Mouse (Mus musculus): ENCODE results near the gene Sgsh.
"Not testable (repeated sequence)": the region's sequence is repeated elsewhere in the genome, so short reads cannot be mapped to it uniquely, and the experiment has no call there.

Sgsh gene

DNA sequence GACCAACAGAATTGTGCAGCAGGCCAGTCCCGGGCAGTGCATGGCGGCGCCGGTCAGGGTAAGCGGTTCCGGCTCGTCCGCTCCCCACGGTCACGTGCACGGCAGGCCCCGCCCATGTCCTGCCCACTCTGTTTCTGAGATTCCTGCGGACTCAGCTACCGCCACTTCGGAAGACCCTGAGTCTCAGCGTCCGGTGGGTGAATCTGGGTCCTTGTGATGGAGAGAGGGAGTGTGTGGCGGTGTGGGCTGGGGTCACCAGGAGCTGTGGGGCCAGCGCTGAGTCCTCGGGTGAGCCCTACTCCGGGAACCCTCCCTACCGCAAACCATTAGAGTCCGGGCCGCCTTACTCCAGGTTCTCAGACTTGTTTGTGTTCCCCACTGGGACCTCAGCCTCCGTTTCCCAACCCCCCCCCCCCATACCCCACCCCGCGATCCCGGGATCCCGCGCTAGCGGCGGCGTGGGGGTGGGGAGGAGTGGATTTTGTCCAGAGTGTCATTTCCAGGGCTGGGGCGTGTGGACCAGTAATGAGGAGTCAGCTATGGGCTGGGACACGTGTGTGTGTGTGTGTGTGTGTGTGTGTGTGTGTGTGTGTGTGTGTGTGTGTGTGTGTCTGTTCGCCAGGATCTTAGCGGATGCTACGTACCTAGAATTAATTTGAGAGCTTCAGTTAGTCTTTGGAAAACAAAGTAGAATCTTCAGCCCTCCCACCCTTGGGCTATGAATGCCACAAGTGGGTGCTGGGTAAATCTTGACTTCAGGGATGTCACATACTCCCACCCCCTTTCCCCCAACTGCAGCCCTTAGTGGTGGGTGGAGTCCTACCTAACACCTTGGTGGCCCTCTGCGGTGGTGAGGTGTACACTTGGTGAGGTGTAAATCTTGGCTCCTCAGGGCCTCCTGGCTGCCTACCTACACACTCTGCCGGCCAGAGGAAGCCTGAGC lies at the start of gene Sgsh, which contains the start of gene Slc26a11:
Gene Sgsh, minus strand, starts transcription at position 94 of the 943 bp plus-strand sequence.
Gene Slc26a11, plus strand, starts transcription at position 115 of the 943 bp plus-strand sequence.
- DNase-seq (ENCODE audit: low spot score in 2 of 2): peak; percentile 84 to 85

DNA sequence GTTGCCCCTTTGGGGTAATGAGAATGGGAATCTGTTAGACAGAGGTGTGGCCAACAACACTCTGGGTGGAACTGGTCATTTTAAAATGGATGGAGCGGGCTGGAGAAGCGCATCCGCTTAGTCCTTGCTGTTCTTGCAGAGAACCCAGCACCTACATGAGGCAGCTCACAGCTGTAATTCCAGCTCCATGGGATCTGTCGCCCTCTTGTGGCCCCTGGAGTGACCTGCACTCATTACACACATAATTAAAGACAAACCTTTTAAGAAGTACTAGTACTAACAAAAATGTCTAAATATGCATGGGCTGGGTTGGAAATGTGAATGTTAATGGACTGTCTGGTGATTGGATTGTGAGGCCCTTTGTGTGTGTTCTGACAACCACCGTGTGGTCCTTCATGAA lies 49.3 kb upstream of the Sgsh start:
- DNase-seq (ENCODE audit: low spot score in 2 of 2): peak; percentile 39 to 54

DNA sequence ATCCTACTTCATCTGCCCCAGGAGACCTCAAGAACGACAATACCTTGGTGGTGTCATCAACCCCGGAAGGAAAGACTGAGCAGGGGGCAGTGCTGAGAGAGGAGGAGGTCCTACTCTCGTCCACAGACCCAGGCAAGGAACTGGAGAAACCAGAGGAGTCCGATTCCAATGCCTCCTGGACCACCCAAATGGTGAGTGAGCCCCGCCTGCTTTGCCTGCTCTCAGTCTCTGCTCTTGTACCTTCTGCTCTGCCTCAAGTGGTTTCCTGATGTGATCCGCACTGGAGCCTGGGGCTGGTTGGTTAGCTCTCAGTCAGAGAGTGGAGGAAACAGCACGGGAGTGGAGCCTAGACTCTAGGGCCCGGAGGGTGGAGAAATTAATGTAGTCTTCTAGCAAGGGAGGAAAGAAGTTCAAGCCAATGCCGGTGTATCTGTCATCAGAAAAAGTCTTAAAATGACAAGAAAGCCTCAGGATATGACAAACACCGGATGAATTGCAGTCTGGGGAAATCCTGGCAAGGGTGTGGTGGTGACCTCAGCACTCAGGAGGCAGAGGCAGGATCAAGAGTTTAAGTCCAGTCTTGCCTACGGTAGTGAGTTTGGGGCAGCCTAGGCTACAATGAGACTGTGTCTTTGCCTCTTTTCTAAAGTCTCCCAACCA lies 47.3 kb upstream of the Sgsh start:
- no peak for DNase-seq (ENCODE audit: low spot score in 2 of 2)

DNA sequence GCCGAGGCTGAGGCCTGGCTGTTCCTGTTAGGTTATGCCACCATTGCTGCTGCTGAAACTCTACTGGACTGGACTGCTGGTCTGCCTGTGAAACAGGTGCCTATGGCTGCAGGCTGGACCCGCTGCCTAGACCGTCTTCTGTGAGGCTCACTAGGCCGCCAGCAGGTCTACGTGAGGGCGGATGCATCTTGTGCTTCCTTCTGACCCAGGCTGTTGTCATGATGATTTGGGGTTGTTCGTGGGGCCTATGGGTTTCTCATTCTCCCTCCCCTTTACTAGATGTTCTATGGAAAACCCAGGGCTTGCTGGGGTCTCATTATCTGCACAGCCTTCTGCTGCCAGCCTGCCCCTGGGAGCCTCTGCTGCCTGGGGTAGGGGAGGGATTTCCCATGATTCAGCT lies 41.1 kb upstream of the Sgsh start:
- no peak for DNase-seq (ENCODE audit: low spot score in 2 of 2)

DNA sequence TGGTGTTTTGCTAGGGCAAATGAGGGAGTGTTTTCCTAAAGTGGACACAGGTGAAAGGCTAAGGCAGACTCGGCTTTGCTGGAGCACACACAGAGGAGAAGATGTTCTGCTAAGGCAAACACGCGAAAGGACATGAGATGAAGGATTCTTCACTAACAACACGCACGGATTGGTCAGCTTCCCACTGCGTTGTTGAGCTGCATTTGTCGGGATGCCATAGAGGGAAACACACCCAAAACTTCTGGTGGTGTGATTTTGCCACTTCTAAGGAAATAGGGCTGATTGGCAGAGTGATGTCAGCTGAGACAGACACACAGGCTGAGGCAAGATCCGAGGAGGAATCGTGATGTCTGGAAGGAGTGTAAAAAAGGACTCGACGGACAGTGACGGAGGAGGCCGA lies 40.6 kb upstream of the Sgsh start:
- no peak for DNase-seq (ENCODE audit: low spot score in 2 of 2)

DNA sequence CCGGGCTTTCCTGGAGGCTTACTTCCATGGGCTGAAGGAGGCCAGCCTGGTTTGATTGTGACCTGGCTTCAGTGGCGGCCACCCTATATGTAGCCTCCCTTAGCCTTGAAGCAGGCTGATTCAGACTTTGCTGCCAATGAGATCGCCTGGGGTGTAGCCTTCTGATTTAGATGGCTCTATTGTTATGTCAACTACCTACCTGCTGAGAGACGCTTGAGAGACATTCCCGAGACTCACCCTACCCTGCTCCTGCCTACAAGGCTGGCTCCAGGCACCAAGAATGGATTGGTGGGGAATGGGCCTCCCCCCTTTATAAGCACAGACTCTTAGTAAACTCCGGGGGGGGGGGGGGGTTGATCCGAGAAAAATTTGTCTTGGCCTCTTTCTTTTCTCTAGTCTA lies 40.1 kb upstream of the Sgsh start:
- DNase-seq (ENCODE audit: low spot score in 2 of 2): no peak

DNA sequence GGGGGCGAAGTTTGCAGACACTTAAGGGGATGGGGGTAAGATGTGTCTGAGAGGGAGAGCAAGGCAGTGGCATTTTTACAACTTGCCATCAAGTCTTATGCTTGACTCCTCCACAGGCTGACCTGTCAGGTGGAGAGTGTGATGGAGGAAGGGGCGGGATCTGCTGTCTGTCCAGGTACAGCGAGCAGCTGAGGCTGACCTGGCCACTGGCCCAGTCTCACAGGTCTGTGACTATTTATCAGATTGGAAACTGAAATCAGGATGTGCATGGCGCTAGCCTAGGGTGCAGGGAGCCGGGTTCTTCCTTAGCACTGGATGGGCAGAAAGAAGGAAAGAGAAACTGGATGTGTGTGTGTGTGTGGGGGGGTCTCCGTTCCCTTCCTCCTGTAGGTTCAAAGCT lies 38.9 kb upstream of the Sgsh start:
- DNase-seq (ENCODE audit: low spot score in 2 of 2): no peak

DNA sequence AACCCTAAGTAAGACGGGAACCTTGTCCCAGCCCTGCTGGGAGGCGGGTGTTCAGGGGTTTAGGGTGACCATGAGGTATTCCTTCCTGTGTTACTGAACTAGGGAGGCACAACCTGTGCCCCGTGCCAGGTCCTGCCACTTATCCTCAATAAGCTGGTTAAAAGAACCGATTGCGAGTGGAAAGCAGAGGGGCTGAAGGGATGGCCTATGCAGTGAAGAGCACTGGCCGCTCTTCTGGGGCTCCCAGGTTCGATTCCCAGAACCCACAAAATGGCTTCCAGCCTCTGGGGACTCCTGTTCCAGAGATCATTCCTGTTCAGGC lies 38.1 kb upstream of the Sgsh start:
- no peak for DNase-seq (ENCODE audit: low spot score in 2 of 2)

DNA sequence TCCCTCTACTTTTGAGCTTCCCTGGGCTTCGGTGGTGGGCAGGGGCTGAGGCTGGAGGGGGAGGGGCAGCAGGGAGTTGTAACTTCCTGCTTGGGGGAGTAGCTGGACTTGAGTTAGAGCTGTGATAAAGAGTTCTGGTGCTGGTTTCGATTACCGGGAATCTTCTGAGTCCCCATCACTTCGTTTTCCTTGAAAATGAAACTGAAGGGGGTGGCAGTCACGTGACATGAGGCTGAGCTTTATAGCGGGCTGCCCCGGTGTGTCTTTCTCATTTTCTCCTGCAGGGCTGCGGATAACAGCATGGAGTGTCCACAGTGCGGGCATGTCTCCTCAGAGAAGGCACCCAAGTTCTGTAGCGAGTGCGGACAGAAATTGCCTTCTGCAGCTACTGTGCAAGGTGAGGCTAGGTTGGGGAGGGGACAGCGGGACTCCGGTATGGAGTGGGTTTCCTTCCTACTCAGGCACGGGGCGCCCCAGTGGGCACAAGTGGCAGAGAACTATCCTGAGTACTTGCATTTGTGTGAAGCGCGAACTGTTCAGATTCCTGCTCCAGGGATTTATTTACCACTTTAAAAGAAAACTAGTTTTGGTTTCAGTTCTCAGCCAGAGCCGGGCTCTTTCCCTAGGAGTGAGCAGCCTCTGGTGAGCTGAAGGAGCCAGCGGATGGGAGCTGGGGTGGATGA lies 37.6 kb upstream of the Sgsh start, which contains the start of gene Rnf213:
Gene Rnf213, plus strand, starts transcription at position 301 of the 683 bp plus-strand sequence.
- peak; percentile 67 to 72 for DNase-seq (ENCODE audit: low spot score in 2 of 2)

DNA sequence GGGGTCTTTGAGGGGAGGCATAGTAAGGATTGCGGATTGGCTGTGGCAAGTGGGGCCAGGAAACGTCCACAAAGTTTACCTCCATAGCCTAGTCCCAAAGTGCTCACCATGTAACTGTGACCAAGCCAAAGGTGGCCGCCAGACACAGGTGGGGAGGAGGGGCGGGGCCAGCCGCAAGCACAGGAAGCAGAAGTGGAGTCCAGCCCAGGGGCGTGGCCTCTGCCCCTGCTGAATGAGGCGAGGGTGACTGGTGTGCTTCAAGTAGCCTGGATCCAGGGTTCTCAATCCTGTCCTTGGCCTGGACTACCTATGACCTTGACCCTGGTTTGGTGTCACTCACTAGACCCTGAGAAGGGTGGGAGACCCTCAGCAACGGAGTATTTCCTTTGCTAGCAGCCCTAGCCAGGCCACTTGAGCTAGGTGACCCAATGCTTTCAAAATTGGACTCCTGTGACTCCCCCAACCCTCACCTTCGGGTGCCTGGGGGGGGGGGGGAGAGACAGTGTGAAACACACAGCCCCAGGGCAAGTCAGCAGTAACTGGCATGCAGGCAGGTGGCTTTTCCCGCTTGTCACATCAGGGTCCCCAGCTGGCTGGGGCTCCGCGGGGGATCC lies 36.8 kb upstream of the Sgsh start:
- DNase-seq (ENCODE audit: low spot score in 2 of 2): peak; percentile 77 to 82

DNA sequence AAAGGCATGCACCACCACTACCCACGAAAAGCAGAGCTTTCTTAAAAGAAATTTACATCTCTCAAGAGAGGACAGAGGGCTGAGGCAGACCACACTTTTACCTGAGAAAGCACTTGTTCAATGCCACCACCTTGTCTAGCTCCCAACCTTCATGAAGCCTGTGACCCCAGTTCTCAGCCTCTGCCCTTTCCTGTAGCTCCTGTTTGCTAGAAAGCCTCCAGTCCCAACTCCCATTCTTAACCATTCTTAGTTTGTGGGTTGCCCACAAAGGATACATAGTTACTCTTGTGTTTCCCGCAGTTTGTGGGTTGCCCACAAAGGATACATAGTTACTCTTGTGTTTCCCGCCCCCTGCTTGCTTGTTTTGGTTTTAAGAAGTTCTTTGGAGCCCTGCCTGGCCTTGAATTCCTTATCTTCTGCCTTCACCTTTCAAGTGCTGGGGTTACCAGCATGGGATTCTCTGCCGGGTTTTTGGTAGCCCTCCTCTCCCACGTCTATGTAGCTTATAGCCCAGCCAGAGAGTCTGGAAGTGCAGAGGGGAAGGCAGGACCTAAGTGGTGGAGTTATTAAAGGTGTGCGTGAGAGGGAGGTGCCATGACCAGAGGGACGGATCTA lies 36.2 kb upstream of the Sgsh start:
- no peak for DNase-seq (ENCODE audit: low spot score in 2 of 2)

DNA sequence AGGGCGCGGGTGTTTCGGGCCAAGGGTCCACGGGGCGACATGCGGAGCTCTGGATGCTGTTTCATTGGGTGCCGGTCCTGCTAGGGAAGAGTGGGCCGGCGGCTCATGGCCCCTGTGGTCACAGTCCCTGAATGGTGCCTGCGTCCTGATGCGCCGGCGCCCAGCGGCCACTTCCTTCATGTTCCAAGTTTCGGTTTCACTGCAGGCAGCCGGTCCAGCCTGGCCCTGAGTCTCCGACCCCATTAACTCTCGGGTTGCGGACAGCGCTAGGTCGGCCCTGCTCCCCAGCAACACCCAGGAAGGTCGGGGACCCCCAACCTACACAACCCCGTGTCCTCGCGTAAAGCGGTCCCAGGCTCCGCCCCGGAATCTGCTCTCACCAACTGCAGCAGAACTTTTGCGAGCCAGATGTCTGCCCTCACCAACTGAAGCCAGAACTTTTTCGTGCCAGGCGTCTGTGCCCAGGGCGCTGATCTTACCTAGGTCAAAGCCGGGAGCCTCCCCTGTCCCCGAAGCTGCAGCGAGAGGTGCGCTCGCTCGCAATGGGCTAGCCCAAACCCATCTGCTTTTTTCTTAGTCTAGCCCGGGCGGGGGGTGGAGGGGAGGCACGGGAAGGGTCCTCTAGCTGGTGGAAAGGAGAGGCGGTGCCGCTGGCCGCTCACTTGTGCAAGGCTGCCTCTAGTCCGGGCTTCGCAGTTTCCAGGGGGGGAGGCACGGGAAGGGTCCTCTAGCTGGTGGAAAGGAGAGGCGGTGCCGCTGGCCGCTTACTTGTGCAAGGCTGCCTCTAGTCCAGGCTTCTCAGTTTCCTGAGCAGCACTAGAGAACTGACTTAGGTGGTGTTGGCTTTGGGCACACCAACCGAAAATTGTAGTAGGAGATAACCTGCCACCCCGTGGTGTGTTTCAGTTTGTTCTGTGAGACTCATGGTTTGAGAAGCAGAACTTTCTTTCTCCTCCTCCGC lies 35.2 kb upstream of the Sgsh start:
- DNase-seq (ENCODE audit: low spot score in 2 of 2): peak; percentile 66 to 70

DNA sequence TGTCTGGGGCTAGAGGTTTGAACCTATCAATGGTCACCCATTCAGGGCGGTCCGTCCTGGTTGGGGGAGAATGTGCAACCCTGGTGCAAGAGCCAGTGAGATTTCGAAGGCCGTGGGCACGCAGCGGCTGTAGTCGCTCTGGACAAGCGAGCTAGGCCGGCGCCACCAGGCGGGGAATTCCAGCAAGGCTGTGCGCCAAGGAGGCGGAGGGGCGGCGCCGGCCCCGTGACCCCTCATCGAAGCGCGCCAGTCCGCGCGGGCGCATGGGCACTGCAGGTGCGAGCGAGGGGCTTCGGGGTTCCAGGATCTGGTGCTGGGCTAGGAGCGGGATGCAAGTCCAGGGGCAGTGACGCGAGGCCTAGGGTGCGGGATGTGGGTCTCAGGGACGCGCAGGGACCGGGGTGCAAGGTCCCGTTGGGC lies 34.5 kb upstream of the Sgsh start:
- DNase-seq (ENCODE audit: low spot score in 2 of 2): peak; percentile 51 to 58

DNA sequence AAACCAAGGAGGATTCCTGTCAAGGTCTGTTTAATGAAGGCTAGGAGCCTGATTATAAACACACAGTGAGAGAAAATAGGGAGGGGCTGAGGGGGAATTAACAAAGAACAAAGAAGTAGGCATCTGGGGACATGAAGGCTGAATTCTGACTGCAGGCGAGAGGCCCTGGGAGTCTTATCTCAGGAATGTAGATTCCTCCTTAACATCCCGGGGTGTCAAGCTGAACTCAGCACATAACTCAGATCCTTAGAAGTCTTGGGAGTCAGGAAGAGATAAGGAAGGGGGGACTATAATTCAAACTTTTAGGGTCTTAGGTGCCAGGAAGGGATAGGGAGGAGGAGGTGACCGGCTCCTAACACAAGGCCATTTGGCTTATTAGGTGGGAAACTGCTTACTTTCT lies 31.9 kb upstream of the Sgsh start:
- DNase-seq (ENCODE audit: low spot score in 2 of 2): not testable (repeated sequence)

DNA sequence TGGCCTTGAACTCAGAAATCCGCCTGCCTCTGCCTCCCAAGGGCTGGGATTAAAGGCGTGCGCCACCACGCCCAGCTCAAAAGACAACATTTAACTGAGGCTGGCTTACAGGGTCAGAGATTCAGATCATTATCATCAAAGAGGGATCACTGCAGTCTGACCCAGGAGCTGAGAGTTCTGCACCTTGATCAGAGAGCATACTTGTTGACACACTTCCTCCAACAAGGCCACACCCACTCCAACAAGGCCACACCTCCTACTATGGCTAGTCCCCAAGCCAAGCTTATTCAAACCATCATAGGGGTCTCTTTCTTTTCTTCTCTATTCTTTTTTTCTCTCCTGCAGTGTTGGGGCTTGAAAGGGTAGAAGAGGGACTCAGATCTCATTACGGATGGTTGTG lies 31.0 kb upstream of the Sgsh start:
- peak; percentile 20 to 26 for DNase-seq (ENCODE audit: low spot score in 2 of 2)

DNA sequence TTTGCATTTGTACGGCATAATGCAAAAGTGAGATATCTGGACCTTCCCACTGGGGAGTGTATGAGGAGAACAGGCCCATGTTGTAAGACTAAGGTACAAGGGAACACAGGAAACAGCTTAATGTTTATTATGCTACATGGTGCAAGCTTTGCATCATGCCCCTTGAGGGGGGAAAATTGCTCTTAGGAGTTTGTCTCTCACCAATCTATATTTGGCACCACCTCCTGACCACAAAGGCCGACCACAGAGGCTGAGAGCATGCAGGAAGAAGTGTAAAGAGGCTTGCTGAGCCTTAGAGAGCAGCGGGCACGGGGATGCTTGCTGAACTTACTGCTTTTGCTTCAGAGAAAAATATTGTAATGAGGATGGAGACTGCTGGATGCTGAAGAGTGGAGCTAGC lies 29.6 kb upstream of the Sgsh start:
- peak; percentile 74 to 78 for DNase-seq (ENCODE audit: low spot score in 2 of 2)

DNA sequence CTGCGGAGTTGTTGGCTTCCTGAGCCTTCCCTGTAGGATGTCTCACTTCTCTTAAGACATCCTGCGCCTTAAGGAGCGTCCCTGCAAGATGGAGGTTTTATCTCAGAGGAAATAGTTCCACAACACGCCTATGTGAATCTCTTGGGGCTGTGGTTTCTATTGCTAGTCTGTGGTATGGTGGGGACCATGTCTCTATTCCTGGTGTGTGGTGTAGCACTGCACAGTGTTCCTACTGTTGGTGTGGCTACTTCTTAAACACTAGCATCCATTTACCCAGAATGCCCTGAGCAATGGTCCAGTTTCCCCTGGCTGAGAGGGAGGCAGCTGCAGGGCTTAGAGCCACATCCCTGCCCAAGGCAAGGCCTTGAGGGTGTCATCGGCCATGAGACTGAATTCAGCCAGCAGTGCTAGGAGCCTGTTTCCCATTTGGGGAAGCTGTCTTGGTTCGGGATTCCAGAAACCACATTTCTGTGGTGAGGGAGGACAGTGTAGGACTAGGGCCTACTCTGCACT lies 27.1 kb upstream of the Sgsh start:
- no peak for DNase-seq (ENCODE audit: low spot score in 2 of 2)

DNA sequence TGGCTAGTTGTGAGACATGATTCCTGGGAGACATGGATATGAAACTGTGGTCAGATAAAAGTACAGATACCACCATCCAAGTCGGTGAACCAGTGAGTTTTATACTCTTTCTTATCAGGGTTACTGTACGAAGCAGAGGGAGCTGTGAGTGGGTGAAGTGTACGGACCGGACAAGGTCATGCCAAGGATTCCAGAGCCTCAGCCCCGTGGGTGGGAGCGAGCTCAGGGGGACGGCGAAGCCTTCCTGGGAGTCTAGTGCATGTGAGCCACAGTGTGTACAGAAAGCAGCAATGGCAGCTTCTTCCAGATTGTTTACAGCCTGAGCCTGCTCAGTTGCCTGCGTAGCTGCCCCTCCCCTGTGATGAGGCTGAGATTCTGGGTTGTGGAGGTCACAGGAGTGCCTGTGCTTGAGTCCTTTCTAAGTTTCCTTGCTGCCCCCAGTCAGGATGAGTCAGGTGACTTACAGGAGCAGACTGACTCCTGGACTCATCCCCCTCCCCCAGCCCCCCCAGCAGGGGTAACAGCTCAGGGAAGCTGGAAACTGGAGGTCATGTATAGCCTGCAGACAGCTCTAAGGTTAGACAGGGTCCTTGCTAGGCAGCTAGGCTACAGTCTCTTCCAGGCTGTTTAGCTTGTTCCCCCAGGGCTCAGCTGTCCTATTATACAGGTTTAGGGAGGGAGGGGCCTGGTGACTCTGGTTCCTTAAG lies 26.4 kb upstream of the Sgsh start:
- DNase-seq (ENCODE audit: low spot score in 2 of 2): no peak

DNA sequence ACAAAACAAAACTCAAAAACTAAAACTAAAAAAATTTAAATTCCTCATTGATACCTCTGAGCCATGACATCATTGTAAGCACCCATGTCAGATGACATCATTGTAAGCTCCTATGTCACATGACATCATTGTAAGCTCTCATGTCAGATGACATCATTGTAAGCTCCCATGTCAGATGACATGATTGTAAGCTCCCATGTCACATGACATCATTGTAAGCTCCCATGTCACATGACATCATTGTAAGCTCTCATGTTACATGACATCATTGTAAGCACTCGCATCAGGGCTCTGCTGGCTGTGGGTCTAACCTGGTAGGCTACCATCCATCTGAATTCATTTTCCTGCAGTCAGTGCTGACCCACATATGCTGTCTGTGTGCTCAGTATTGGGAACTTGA lies 23.2 kb upstream of the Sgsh start:
- no peak for DNase-seq (ENCODE audit: low spot score in 2 of 2)

DNA sequence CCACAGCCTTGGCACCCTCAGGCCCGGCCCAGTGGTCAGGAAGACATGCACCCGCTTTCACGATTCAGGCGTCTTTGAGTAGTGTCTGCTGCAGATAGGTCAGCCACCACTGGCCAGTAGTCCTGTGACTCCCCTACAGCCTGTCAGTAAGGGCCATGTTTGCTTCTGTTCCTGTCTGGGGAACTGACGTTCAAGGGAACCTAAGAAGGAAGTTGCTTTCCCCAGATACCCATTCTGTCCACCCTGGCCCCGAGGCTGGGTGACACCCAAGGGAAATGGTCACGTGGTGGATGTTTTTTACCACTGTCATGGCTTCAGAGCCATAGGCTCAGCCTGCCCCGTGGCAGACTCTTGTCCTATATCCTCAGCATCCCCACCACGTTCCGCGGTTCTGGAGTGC lies 22.0 kb upstream of the Sgsh start:
- no peak for DNase-seq (ENCODE audit: low spot score in 2 of 2)
